Mouse (Mus musculus): Measurements from ENCODE around the gene Sypl2. TPM values are rescaled to one million over a fixed set of nuclear protein-coding genes. Genes with fewer than 3 reads are reported as not detected.

The Sypl2 gene
- total RNA-seq, 2 experiments from 2014 or later: 2.0 to 2.3 TPM

DNA sequence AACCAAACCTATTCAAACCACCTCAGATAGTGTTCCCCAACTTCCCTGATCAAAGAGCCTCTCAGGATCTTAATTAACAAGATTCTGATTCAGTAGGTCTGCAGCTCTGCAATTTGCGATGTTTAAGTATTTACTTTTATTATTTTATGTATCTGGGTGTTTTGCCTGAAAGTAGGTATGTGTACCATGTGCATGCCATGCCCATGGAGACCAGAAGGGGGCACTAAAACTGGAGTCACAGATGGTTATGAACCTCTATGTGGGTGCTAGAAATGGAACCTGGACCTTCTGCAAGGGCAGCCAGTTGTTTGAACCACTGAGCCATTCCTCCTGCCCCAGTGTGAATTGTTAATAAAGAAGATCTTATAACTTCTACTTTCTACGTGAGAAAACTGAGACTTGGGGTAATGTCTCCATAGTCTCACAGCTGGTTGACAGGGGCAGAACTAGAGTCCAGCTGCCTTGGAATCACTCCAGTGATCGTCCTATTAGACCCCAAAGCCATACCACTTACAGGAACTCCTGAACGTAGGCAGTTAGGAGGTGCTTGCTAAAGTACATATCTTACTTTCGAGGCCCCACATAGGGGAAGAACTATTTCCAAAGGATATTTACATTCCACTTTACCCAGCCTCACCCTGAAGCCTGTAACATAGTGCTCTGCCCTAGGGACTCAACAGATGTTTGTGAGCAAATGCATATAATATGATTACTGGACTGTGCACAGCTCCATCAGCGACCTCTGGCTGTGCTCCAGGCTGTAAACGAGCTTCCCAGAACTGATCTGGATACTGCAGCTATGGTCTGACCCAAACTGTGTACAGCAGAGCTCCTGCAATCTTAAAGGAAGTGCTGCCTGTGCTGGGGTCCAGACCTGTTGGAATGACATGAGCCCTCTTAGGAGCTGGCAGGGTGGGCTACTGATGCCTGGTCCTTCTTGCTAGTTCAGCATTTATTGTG, 47.4 kb downstream of the Sypl2 start:
- no peak for DNase-seq

DNA sequence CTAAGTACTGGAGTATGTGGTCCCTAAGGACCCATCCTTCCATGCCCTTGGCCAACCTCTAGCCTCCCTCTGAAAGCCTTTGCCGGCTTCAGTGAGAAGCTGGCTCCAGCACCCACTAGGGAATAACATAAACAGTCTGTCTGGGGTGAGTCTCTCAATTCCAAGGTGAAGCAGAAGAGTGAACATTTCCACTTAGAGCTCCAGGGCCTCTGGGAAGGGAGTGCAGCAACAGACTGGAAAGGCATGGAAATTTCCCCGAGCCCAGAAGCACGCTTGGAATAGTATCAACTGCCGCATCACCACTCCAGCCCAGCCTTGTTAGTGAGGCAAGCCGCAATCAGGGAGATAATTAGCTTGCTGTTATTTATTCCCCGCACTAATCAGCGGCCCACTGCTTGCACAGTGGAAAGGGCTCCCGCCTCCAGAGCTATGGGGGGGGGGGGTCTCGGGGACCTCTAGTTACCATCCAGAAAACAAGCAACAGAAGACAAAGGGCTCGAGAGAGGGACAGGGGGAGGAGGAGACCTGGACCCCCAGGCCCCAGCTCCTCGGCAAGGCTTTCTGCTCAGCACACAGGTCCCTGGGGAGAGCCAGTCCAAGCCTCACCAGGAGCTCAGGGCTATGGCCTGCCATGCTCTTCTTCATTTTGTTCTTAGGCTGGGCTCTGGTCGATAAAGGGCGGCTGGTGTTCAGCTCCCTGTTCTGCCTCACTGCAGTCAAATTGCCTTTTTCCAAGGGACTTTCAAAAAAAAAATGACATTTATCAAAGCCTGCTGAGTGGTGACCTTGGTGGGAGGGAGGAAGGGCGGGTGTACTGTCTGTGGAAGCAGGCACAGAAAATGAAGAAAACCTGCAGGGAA, 51.5 kb downstream of the Sypl2 start:
- DNase-seq: peak; percentile 80 to 83

DNA sequence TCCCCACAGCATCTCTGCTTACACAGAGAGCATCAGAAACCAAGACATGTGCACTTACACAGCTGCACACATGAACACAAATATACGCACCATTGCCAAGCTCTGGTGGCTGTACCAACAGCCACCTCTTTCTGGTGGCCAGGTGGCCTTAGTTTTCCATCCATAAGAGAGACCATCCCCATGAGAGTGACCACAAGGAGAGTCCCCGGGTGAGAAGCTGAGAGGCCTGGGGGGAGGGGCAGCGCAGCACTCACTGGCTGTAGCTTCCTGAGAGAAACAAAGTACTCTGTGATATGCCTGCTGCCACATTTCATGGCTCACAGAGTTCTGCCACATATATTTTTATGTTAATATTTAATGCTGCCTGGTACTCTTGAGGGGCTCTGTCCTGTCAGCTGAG, 57.2 kb downstream of the Sypl2 start:
- DNase-seq: no peak

DNA sequence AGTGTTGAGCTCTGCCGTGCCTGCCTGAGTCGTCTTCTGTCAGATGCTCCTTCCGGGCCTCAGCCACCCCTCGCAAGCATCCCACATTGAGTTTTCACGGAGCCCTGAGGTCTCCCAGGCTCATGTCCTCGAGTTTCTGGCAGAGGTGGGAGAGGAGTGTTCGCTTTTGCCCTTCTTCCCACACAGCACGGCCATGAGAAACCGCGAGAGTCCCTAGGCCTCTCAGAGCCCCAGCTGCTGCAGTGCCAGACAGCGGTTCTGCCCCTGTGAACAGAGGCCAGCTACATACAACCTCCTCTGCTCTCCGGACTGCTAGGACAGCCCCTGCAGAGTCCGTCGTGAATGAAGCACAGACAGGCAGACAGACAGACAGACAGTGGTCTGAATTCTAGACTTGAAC, 58.9 kb downstream of the Sypl2 start:
- no peak for DNase-seq

DNA sequence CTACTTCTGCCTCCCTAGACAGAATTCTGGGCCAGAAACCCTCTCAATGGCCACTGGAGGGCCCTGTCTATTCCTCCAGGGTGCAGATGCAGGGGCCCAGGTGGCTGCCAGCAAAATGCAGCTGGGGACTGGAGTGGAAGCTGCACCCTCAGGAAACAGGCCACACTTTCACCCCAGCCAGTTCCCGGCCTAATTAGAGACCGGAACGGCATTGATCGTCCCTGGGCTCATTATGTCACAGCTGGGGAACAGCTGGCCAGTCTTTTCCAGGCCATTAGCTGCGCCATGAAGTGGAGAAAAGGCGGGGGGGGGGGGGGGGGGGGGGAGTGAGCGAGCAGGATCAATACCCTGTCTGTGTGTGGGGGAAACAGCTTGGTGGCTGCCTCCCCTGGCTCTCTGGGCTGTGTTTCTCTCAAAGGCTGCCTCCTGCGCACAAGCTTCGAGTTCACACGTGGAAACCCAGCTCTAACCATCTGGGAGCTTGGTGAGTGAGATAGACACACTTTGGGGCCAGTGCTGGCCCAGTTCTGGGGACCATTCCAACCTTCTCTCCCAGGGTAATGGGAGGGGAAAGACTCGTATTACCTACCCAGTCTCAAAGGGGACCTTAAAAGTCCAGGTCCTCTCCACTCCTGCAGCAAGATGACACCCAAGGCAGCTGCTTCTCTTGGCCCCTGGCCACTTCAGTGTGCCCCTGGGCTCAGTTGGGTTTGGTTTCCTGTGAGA, 59.8 kb downstream of the Sypl2 start:
- DNase-seq: peak in 1 of 2 experiments; percentile 58

DNA sequence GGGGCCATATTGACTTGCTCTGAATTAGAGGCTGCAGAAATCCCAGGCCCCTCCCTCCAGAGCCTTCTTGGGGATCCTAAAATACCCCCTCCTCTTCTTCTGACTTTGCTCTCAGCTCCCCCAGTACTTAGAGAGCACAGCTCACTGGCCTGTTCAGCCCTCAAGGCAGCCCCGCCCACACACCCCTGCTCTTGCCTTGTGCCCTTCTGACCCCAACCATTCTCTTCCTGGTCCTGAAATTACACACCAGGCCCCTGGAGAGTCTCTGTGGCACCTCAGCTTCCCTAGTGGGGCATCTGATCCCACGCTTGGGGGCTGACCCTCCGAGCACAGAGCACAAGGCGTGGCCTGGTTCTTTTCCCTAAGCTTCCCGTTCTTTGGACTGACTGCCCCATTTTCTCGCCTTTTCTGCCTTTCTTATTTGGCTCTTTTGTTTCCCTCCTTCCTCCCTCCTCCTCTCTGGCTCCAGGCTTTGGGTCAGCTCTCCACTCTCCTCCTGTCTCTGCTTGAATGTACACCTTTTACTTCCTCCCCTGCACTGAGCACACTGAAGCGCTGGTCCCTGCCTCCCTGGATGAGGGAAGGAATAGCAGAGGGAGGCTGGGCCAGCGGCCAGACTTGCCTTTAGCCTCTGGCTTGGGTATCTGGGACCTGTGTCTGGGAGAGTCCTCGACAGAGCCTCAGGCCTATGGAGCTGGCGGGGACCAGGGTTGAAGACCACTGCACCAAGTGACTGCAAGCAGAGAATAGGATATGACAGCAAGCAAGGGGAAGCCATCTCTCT, 60.7 kb downstream of the Sypl2 start:
- DNase-seq: no peak

- peak; percentile 84 to 86 for DNase-seq
Observed at GRCm38 (mm10) chr3:108164807-108165206, 61.6 kb downstream of the Sypl2 start.

DNA sequence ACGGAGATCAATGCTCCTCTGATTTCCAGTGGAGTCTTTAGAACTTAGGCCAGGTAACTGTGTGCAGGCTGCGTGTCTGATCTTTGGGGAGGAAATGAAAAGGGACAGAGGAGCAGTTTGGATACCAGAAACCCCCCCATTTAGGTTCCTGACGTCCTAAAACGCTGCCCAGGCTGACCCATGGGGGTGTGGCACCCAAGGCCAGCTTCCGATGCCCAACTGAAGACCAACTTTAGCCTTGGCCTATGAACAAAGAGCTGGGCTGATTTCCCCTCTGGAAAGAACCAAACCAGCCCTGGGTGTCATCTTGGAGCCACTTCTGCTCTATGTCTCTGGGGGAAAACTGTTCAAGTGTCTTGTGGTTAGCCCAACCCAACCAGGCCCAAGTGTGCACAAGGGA, 62.4 kb downstream of the Sypl2 start:
- no peak for DNase-seq

Other genes starting within 250 kb of the Sypl2 start
- gene Gstm2, start 240.2 kb downstream of the Sypl2 start, total RNA-seq (2021): 1 to 10 TPM; 3.1 to 3.6 TPM
- gene Gstm1, start 208.7 kb downstream of the Sypl2 start, total RNA-seq (2021): 100 to 1,000 TPM; 311 to 336 TPM
- gene Gstm4, start 181.8 kb downstream of the Sypl2 start, total RNA-seq (2021): 10 to 100 TPM; 11.3 to 12.4 TPM
- gene Ampd2, start 140.0 kb downstream of the Sypl2 start, total RNA-seq (2021): 10 to 100 TPM; 74.2 to 76.2 TPM
- gene Gnat2, start 133.9 kb downstream of the Sypl2 start, total RNA-seq (2021): not detected
- 10 to 100 TPM; 32.4 to 32.9 TPM for gene Gnai3, start 80.5 kb downstream of the Sypl2 start, total RNA-seq (2021)
- 10 to 100 TPM; 15.6 to 15.9 TPM for gene Gpr61, start 71.8 kb downstream of the Sypl2 start, total RNA-seq (2021)
- gene Amigo1, start 40.3 kb downstream of the Sypl2 start, total RNA-seq (2021): 10 to 100 TPM; 65.0 to 69.0 TPM
- 10 to 100 TPM; 16.4 to 16.5 TPM for gene Cyb561d1, start 25.4 kb downstream of the Sypl2 start, total RNA-seq (2021)
- gene Atxn7l2, start 15.7 kb downstream of the Sypl2 start, total RNA-seq (2021): 10 to 100 TPM; 25.7 to 28.9 TPM
- 10 to 100 TPM; 70.9 to 81.1 TPM for gene Psma5, start 30.3 kb upstream of the Sypl2 start, total RNA-seq (2021)
- gene Sort1, start 57.4 kb upstream of the Sypl2 start, total RNA-seq (2021): 100 to 1,000 TPM; 345 to 381 TPM
- gene Mybphl, start 138.3 kb upstream of the Sypl2 start, total RNA-seq (2021): 1 to 10 TPM; 1.8 to 1.9 TPM
- 10 to 100 TPM; 18.4 TPM for gene Psrc1, start 157.2 kb upstream of the Sypl2 start, total RNA-seq (2021)
- 100 to 1,000 TPM; 178 to 190 TPM for gene Celsr2, start 188.9 kb upstream of the Sypl2 start, total RNA-seq (2021)
- gene Sars, start 218.6 kb upstream of the Sypl2 start, total RNA-seq (2021): 100 to 1,000 TPM; 190 to 210 TPM